Mouse (Mus musculus) neural tube, embryonic 14.5 days (tissue): ENCODE data around the gene Hist1h3d. TPM values are rescaled to one million over a fixed set of nuclear protein-coding genes. Genes with fewer than 3 reads are reported as not detected.

ENCODE experiments used
- ATAC-seq: fragments of 200-750 bp; cut with Nextera tagmentation; 2 replicates; pipeline ENCODE4 v1.8.0; 2017; ENCODE audit warnings: low read depth, mild to moderate bottlenecking, moderate TSS enrichment, moderate library complexity
- H3K27ac ChIP-seq: fragments of 300-500 bp; sonication (generic); 2 replicates; pipeline ENCODE4 v1.5.1; 2014; ENCODE audit warnings: low read depth, mild to moderate bottlenecking, control low read depth, low read length, moderate library complexity, mixed read lengths
- H3K27me3 ChIP-seq: fragments of 300-500 bp; sonication (generic); 2 replicates; pipeline ENCODE4 v1.6.1; 2014; ENCODE audit warnings: low read length; ENCODE audit not compliant: control insufficient read depth, insufficient read depth
- H3K36me3 ChIP-seq: fragments of 300-500 bp; sonication (generic); 2 replicates; pipeline ENCODE4 v1.6.1; 2014; ENCODE audit warnings: low read length, mixed read lengths; ENCODE audit not compliant: control insufficient read depth, insufficient read depth
- H3K4me1 ChIP-seq: fragments of 300-500 bp; sonication (generic); 2 replicates; pipeline ENCODE4 v1.6.1; 2014; ENCODE audit warnings: low read length; ENCODE audit not compliant: control insufficient read depth, insufficient read depth
- H3K4me2 ChIP-seq: fragments of 300-500 bp; sonication (generic); 2 replicates; pipeline ENCODE4 v1.6.1; 2014; ENCODE audit warnings: mild to moderate bottlenecking, low read depth, low read length, control low read depth
- H3K4me3 ChIP-seq: fragments of 300-500 bp; sonication (generic); 2 replicates; pipeline ENCODE4 v1.5.1; 2014; ENCODE audit warnings: low read depth, low read length, control low read depth, mixed read lengths
- H3K9ac ChIP-seq: fragments of 300-500 bp; sonication (generic); replicated peaks from 2 replicates; pipeline ENCODE4 v1.6.1; 2014; ENCODE audit warnings: low read depth, mild to moderate bottlenecking, control low read depth, low read length, mixed read lengths
- H3K9me3 ChIP-seq: fragments of 300-500 bp; sonication (generic); 2 replicates; pipeline ENCODE4 v1.6.1; 2016; ENCODE audit warnings: low read length; ENCODE audit not compliant: control insufficient read depth
- WGBS: fragments of 180-500 bp; shearing (Covaris S2); extraction: QIAGEN DNeasy Blood & Tissue Kit; methylation state at CpG from one replicate; pipeline ENCODE4 v1.1.7; 2014; 5-methylcytosine and 5-hydroxymethylcytosine counted together
- polyA plus RNA-seq: library from polyadenylated mRNA; unstranded; fragments of >200 nt; fragmentation: Nextera tagmentation; extraction: Ambion mirVana; gene quantifications from 2 replicates; pipeline ENCODE4 v1.2.1, GENCODE M21; 2014

Hist1h3d gene
- polyA plus RNA-seq, 1 experiment from 2014 or later = 0.50 TPM

- no peak for ATAC-seq
- H3K27me3 ChIP-seq = no peaks in the 10 kb centered on the region
- H3K36me3 ChIP-seq = no peaks in the 10 kb centered on the region
- no peaks in the 10 kb centered on the region for H3K9me3 ChIP-seq
- 98% methylated on average over 3 of the region's 3 CpGs for WGBS
- H3K4me1 ChIP-seq = no peaks in the 10 kb centered on the region
- no peak overlapping the region for H3K9ac ChIP-seq
- no peak overlapping the region for H3K4me3 ChIP-seq
- H3K27ac ChIP-seq = no peak overlapping the region
- no peak overlapping the region for H3K4me2 ChIP-seq
Measured at GRCm38 (mm10) chr13:23604452-23604851, 28.9 kb downstream of the Hist1h3d start.

- H3K9ac ChIP-seq = no peak overlapping the region
- ATAC-seq = no peak
- no peak overlapping the region for H3K4me3 ChIP-seq
- no peak overlapping the region for H3K4me2 ChIP-seq
- no peak overlapping the region for H3K27ac ChIP-seq
- no peaks in the 10 kb centered on the region for H3K9me3 ChIP-seq
- H3K27me3 ChIP-seq = no peaks in the 10 kb centered on the region
- no peaks in the 10 kb centered on the region for H3K4me1 ChIP-seq
- 92% methylated on average over 3 of the region's 3 CpGs for WGBS
- no peaks in the 10 kb centered on the region for H3K36me3 ChIP-seq
Measured at GRCm38 (mm10) chr13:23605052-23605451, 29.5 kb downstream of the Hist1h3d start.

GRCm38 (mm10) chr13:23609209-23609608 is 33.6 kb downstream of the Hist1h3d start:
- whole genome bisulfite sequencing = 90% methylated on average over 4 of the region's 4 CpGs
- H3K27ac ChIP-seq = no peak overlapping the region
- no peaks in the 10 kb centered on the region for H3K27me3 ChIP-seq
- H3K4me2 ChIP-seq = no peak overlapping the region
- H3K9ac ChIP-seq = no peak overlapping the region
- no peaks in the 10 kb centered on the region for H3K4me1 ChIP-seq
- no peak overlapping the region for H3K4me3 ChIP-seq
- no peaks in the 10 kb centered on the region for H3K36me3 ChIP-seq
- ATAC-seq = no peak
- H3K9me3 ChIP-seq = no peaks in the 10 kb centered on the region

GRCm38 (mm10) chr13:23609844-23610243 is 34.3 kb downstream of the Hist1h3d start:
- no peak overlapping the region for H3K27ac ChIP-seq
- no peak overlapping the region for H3K9ac ChIP-seq
- H3K4me1 ChIP-seq = no peaks in the 10 kb centered on the region
- ATAC-seq = no peak
- H3K9me3 ChIP-seq = no peaks in the 10 kb centered on the region
- no peak overlapping the region for H3K4me3 ChIP-seq
- H3K36me3 ChIP-seq = no peaks in the 10 kb centered on the region
- no peaks in the 10 kb centered on the region for H3K27me3 ChIP-seq
- H3K4me2 ChIP-seq = no peak overlapping the region

- Histone ChIP-seq H3K9me3 (no peaks in the 10 kb centered on the region), H3K9ac (no peak overlapping the region), H3K27ac (no peak overlapping the region), H3K4me3 (no peak overlapping the region), H3K36me3 (no peaks in the 10 kb centered on the region), H3K27me3 (no peaks in the 10 kb centered on the region), H3K4me1 (no peaks in the 10 kb centered on the region), H3K4me2 (no peak overlapping the region)
- ATAC-seq = no peak
- WGBS = 74% methylated on average over 2 of the region's 2 CpGs
Measured at GRCm38 (mm10) chr13:23610393-23610792, 34.8 kb downstream of the Hist1h3d start.

- 91% methylated on average over 3 of the region's 3 CpGs for WGBS
- Histone ChIP-seq H3K27me3 (no peaks in the 10 kb centered on the region), H3K4me3 (no peak overlapping the region), H3K27ac (no peak overlapping the region), H3K4me1 (no peaks in the 10 kb centered on the region), H3K9me3 (no peaks in the 10 kb centered on the region), H3K9ac (no peak overlapping the region), H3K36me3 (no peaks in the 10 kb centered on the region), H3K4me2 (no peak overlapping the region)
- no peak for ATAC-seq
Measured at GRCm38 (mm10) chr13:23611638-23612037, 36.1 kb downstream of the Hist1h3d start.

- no peaks in the 10 kb centered on the region for H3K9me3 ChIP-seq
- no peaks in the 10 kb centered on the region for H3K36me3 ChIP-seq
- H3K4me1 ChIP-seq = peaks cover 6% of the 10 kb centered on the region; the same call in 1 of the 2 replicates
- no peaks in the 10 kb centered on the region for H3K27me3 ChIP-seq
- ATAC-seq = no peak
- peak overlapping the region; percentile 49 for H3K9ac ChIP-seq
- H3K4me2 ChIP-seq = peak overlapping the region; percentile 83
- 51% methylated on average over 12 of the region's 12 CpGs for WGBS
- peak overlapping the region; percentile 44 for H3K4me3 ChIP-seq
- H3K27ac ChIP-seq = peak overlapping the region; percentile 87
Measured at GRCm38 (mm10) chr13:23620056-23620732, 44.6 kb downstream of the Hist1h3d start.

GRCm38 (mm10) chr13:23620733-23621531 is 45.4 kb downstream of the Hist1h3d start, which contains the start of gene Hist1h2be:
Gene Hist1h2be, minus strand, starts transcription at chr13:23621124.
- Histone ChIP-seq H3K9me3 (no peaks in the 10 kb centered on the region), H3K9ac (peak within 1 kb of the TSS; percentile 62), H3K36me3 (no peaks in the 10 kb centered on the region), H3K27ac (peak within 1 kb of the TSS; percentile 87), H3K4me2 (peak within 1 kb of the TSS; percentile 83), H3K4me3 (peak within 1 kb of the TSS; percentile 44), H3K27me3 (no peaks in the 10 kb centered on the region), H3K4me1 (peaks cover 6% of the 10 kb centered on the region; the same call in 1 of the 2 replicates)
- ATAC-seq = peak; percentile 89
- WGBS = under 1% methylated on average over 27 of the region's 27 CpGs

- Histone ChIP-seq H3K4me1 (peaks cover 6% of the 10 kb centered on the region; the same call in 1 of the 2 replicates), H3K27ac (peak overlapping the region; percentile 87), H3K9ac (peak overlapping the region; percentile 62), H3K4me3 (peak overlapping the region; percentile 44), H3K9me3 (no peaks in the 10 kb centered on the region), H3K4me2 (peak overlapping the region; percentile 83), H3K36me3 (no peaks in the 10 kb centered on the region), H3K27me3 (no peaks in the 10 kb centered on the region)
- peak; percentile 89 for ATAC-seq
- under 1% methylated on average over 18 of the region's 18 CpGs for WGBS
Measured at GRCm38 (mm10) chr13:23621532-23622174, 46.1 kb downstream of the Hist1h3d start.
